10 mouse cellular contexts compared by ENCODE assay signal in genomic region chr11:74465712-74466111, GRCm38 (mm10).
DNase-seq lines count a peak whose midpoint lies in the region; ATAC-seq and TF ChIP-seq lines count a peak whose summit lies in the region.
"Had no signal": no experiment of that assay in that cellular context is flagged by ENCODE, and none has a peak within 500 bp of the region (broad histone marks: within the 10 kb centered on the region; RNA-seq: fewer than 3 reads in every experiment).

No protein-coding gene starts in this region.

- no peaks in the 10 kb centered on the region for H3K36me3 ChIP-seq in liver, adult 2 months (ENCODE audit: control insufficient read depth, insufficient read depth, low read length)
- H3K36me3 ChIP-seq in liver, embryonic 11.5 days (ENCODE audit: control insufficient read depth, insufficient read depth, low read length), result no peaks in the 10 kb centered on the region
- no peaks in the 10 kb centered on the region for H3K36me3 ChIP-seq in stomach, embryonic 16.5 days (ENCODE audit: control insufficient read depth, insufficient read depth, low read length)
- H3K36me3 ChIP-seq: embryonic facial prominence, embryonic 15.5 days; midbrain, embryonic 10.5 days had no signal

- H3K4me2 ChIP-seq in liver, embryonic 11.5 days, result no peak overlapping the region
- no peak overlapping the region for H3K4me2 ChIP-seq in stomach, embryonic 16.5 days (ENCODE audit: low read depth, low read length)
- H3K4me2 ChIP-seq: embryonic facial prominence, embryonic 15.5 days had no signal

- no peaks in the 10 kb centered on the region for H3K27me3 ChIP-seq in liver, adult 2 months (ENCODE audit: control insufficient read depth, insufficient read depth, low read length)
- no peaks in the 10 kb centered on the region for H3K27me3 ChIP-seq in liver, embryonic 11.5 days (replicated peaks; ENCODE audit: control insufficient read depth, insufficient read depth, low read length)
- H3K27me3 ChIP-seq in stomach, embryonic 16.5 days (ENCODE audit: control insufficient read depth, insufficient read depth, low read length), result no peaks in the 10 kb centered on the region
- H3K27me3 ChIP-seq: embryonic facial prominence, embryonic 15.5 days had no signal

- no peak overlapping the region for H3K4me3 ChIP-seq in liver, adult 2 months (ENCODE audit: insufficient read depth, low read depth, low read length)
- H3K4me3 ChIP-seq in liver, embryonic 11.5 days (ENCODE audit: low read depth, low read length), result no peak overlapping the region
- no peak overlapping the region for H3K4me3 ChIP-seq in stomach, embryonic 16.5 days (replicated peaks; ENCODE audit: low read length)
- H3K4me3 ChIP-seq: embryonic facial prominence, embryonic 15.5 days; midbrain, embryonic 10.5 days had no signal

- no peak overlapping the region for H3K9ac ChIP-seq in liver, adult 2 months (ENCODE audit: low read depth, low read length)
- H3K9ac ChIP-seq in liver, embryonic 11.5 days (ENCODE audit: low read depth, low read length), result no peak overlapping the region
- no peak overlapping the region for H3K9ac ChIP-seq in stomach, embryonic 16.5 days (ENCODE audit: low read length)
- H3K9ac ChIP-seq: embryonic facial prominence, embryonic 15.5 days had no signal

- WGBS in liver, adult 2 months, result 52% methylated on average over 7 of the region's 7 CpGs
- 42% methylated on average over 7 of the region's 7 CpGs for WGBS in liver, embryonic 11.5 days
- 42% methylated on average over 7 of the region's 7 CpGs for WGBS in stomach, embryonic 16.5 days

- no peak overlapping the region for H3K27ac ChIP-seq in liver, adult 2 months (replicated peaks; ENCODE audit: insufficient read depth, low read depth, low read length)
- no peak overlapping the region for H3K27ac ChIP-seq in liver, embryonic 11.5 days (ENCODE audit: low read depth, low read length)
- H3K27ac ChIP-seq in stomach, embryonic 16.5 days (ENCODE audit: low read length), result no peak overlapping the region
- H3K27ac ChIP-seq: embryonic facial prominence, embryonic 15.5 days; midbrain, embryonic 10.5 days had no signal

- DNase-seq in adrenal gland, postnatal 10 days, result peak; percentile 50
- no peak for DNase-seq in adrenal gland, adult 2 months
- no peak for DNase-seq in liver, adult 2 months (ENCODE audit: extremely low read depth, low read depth, low spot score)
- no peak for DNase-seq in liver, embryonic 11.5 days (ENCODE audit: low spot score)
- peak; percentile 51 for DNase-seq in kidney, postnatal 10 days
- no peak for DNase-seq in cerebellum, adult 11 months
- DNase-seq in spleen, postnatal 14 days (ENCODE audit: low spot score in 2 of 2), result no peak

- no peak for TF ChIP-seq POLR2A in liver, adult 2 months (IDR thresholded peaks at IDR 0.05; ENCODE audit: extremely low read depth, insufficient read depth, low read length)

- H3K9me3 ChIP-seq in liver, embryonic 11.5 days (ENCODE audit: control insufficient read depth, low read length), result no peaks in the 10 kb centered on the region
- H3K9me3 ChIP-seq in stomach, embryonic 16.5 days (replicated peaks; ENCODE audit: control insufficient read depth, low read length), result no peaks in the 10 kb centered on the region
- H3K9me3 ChIP-seq: embryonic facial prominence, embryonic 15.5 days; midbrain, embryonic 10.5 days had no signal

- no peaks in the 10 kb centered on the region for H3K4me1 ChIP-seq in liver, adult 2 months (ENCODE audit: control insufficient read depth, insufficient read depth, low read length)
- peaks cover 6% of the 10 kb centered on the region; the same call in 1 of the 2 replicates for H3K4me1 ChIP-seq in liver, embryonic 11.5 days (replicated peaks; ENCODE audit: control insufficient read depth, insufficient read depth, low read length)
- peaks cover 15% of the 10 kb centered on the region; the same call in 1 of the 2 replicates for H3K4me1 ChIP-seq in stomach, embryonic 16.5 days (ENCODE audit: control insufficient read depth, insufficient read depth, low read length)

- no peaks in the 10 kb centered on the region for H3K79me2 ChIP-seq in liver, adult 2 months (ENCODE audit: control insufficient read depth, insufficient read depth, low read length)

- peak; percentile 44 for TF ChIP-seq CTCF in liver, adult 2 months (IDR thresholded peaks at IDR 0.05; ENCODE audit: low read depth, low read length)

- ATAC-seq in liver, embryonic 11.5 days (replicated peaks; ENCODE audit: low FRiP score), result no peak
- ATAC-seq in stomach, embryonic 16.5 days (ENCODE audit: insufficient read depth, low FRiP score), result peak; percentile 23; the same call in 1 of the 2 replicates

Comparison
In these comparisons a context has a peak if more than half of its experiments do, and no peak if none do; other contexts are left out.
1. DNase-seq: peak in adrenal gland, postnatal 10 days (single experiment) and kidney, postnatal 10 days (single experiment); none in adrenal gland, adult 2 months (single experiment), liver, adult 2 months (single experiment), liver, embryonic 11.5 days (single experiment), cerebellum, adult 11 months (single experiment) and spleen, postnatal 14 days (0 of 2).